Comparison of ENCODE assay signal across 27 mouse cellular contexts in genomic region chr7:92461256-92461655, GRCm38 (mm10).
DNase-seq lines count a peak whose midpoint lies in the region; ATAC-seq and TF ChIP-seq lines count a peak whose summit lies in the region.
"Had no signal": no experiment of that assay in that cellular context is flagged by ENCODE, and none has a peak within 500 bp of the region (broad histone marks: within the 10 kb centered on the region; RNA-seq: fewer than 3 reads in every experiment).

No protein-coding gene starts in this region.

- no peaks in the 10 kb centered on the region for H3K27me3 ChIP-seq in forebrain, embryonic 15.5 days
- no peaks in the 10 kb centered on the region for H3K27me3 ChIP-seq in forebrain, embryonic 13.5 days
- no peaks in the 10 kb centered on the region for H3K27me3 ChIP-seq in cerebellum, adult 2 months (ENCODE audit: control insufficient read depth, insufficient read depth, low read length)
- H3K27me3 ChIP-seq: heart, embryonic 12.5 days; hindbrain, embryonic 15.5 days; limb, embryonic 12.5 days; liver, embryonic 15.5 days; lung, embryonic 15.5 days; midbrain, embryonic 12.5 days; neural tube, embryonic 13.5 days; Patski had no signal

- WGBS in forebrain, embryonic 15.5 days: 47% methylated on average over 3 of the region's 3 CpGs
- WGBS in forebrain, embryonic 13.5 days: 69% methylated on average over 3 of the region's 3 CpGs
- 13% methylated on average over 3 of the region's 3 CpGs for WGBS in cerebellum, adult 2 months

- H3K4me2 ChIP-seq in forebrain, embryonic 15.5 days (replicated peaks): no peak overlapping the region
- H3K4me2 ChIP-seq in forebrain, embryonic 13.5 days: no peak overlapping the region
- H3K4me2 ChIP-seq: heart, embryonic 12.5 days; hindbrain, embryonic 15.5 days; limb, embryonic 12.5 days; liver, embryonic 15.5 days; lung, embryonic 15.5 days; midbrain, embryonic 12.5 days; neural tube, embryonic 13.5 days had no signal

- 0 out of 2 replicates have a peak overlapping the region, but pooled peaks have one; percentile 28 for H3K27ac ChIP-seq in forebrain, embryonic 15.5 days (replicated peaks)
- H3K27ac ChIP-seq in forebrain, embryonic 13.5 days: no peak overlapping the region
- H3K27ac ChIP-seq in cerebellum, adult 2 months (ENCODE audit: insufficient read depth, low read length): no peak overlapping the region
- H3K27ac ChIP-seq: hindbrain, embryonic 15.5 days; left cerebral cortex, adult 2 months; limb, embryonic 12.5 days; liver, embryonic 15.5 days; lung, embryonic 15.5 days; midbrain, embryonic 12.5 days; neural tube, embryonic 13.5 days had no signal

- H3K4me3 ChIP-seq in forebrain, embryonic 15.5 days: no peak overlapping the region
- H3K4me3 ChIP-seq in forebrain, embryonic 13.5 days: no peak overlapping the region
- no peak overlapping the region for H3K4me3 ChIP-seq in cerebellum, adult 2 months (replicated peaks; ENCODE audit: insufficient read depth, low read depth, low read length)
- H3K4me3 ChIP-seq: heart, embryonic 12.5 days; hindbrain, embryonic 15.5 days; left cerebral cortex, adult 2 months; limb, embryonic 12.5 days; liver, embryonic 15.5 days; lung, embryonic 15.5 days; midbrain, embryonic 12.5 days; neural tube, embryonic 13.5 days had no signal

- no peak for ATAC-seq in forebrain, embryonic 15.5 days (replicated peaks)
- no peak for ATAC-seq in forebrain, embryonic 13.5 days
- no peak for ATAC-seq in erythroblast, adult 5-6 weeks (replicated peaks; ENCODE audit: low FRiP score, poor library complexity, severe bottlenecking)
- ATAC-seq: inflammation-experienced regulatory T-cells, adult 6 months; Patski had no signal

- TF ChIP-seq POLR2A in brain, embryonic 14.5 days (IDR thresholded peaks at IDR 0.05; ENCODE audit: borderline replicate concordance, extremely low read depth, insufficient read depth, insufficient read length, poor library complexity, severe bottlenecking): no peak
- no peak for TF ChIP-seq POLR2A in cerebellum, adult 2 months (IDR thresholded peaks at IDR 0.05; ENCODE audit: borderline replicate concordance, insufficient read depth, low read length)

- no peaks in the 10 kb centered on the region; the same call in 1 of the 2 replicates for H3K4me1 ChIP-seq in forebrain, embryonic 15.5 days
- H3K4me1 ChIP-seq in forebrain, embryonic 13.5 days: no peaks in the 10 kb centered on the region
- H3K4me1 ChIP-seq in cerebellum, adult 2 months (ENCODE audit: control insufficient read depth, insufficient read depth, low read length): peaks cover 8% of the 10 kb centered on the region
- H3K4me1 ChIP-seq: hindbrain, embryonic 15.5 days; liver, embryonic 15.5 days; lung, embryonic 15.5 days; neural tube, embryonic 13.5 days had no signal

- H3K9ac ChIP-seq in forebrain, embryonic 15.5 days (replicated peaks): no peak overlapping the region
- H3K9ac ChIP-seq in forebrain, embryonic 13.5 days: no peak overlapping the region
- H3K9ac ChIP-seq: heart, embryonic 12.5 days; hindbrain, embryonic 15.5 days; limb, embryonic 12.5 days; liver, embryonic 15.5 days; lung, embryonic 15.5 days; midbrain, embryonic 12.5 days; neural tube, embryonic 13.5 days had no signal

- DNase-seq in brain, embryonic 14.5 days (ENCODE audit: low read depth): peak; percentile 55
- peak; percentile 35 to 88 for DNase-seq in cerebellum, adult 2 months
- DNase-seq in cerebellum, postnatal 14 days: peak; percentile 53 to 80
- no peak for DNase-seq in thymus, postnatal 36 days
- no peak for DNase-seq in yolk sac, embryonic 10.5 days (ENCODE audit: low spot score)
- DNase-seq: gastrocnemius, postnatal 25 days; heart, adult 18-20 months; heart, postnatal 4 days; kidney, adult 11 months; kidney, postnatal 14 days; lung, postnatal 36 days; right cerebral cortex, postnatal 25 days; spleen, adult 18-20 months; thymus, postnatal 14 days had no signal

- no peaks in the 10 kb centered on the region for H3K9me3 ChIP-seq in forebrain, embryonic 15.5 days
- H3K9me3 ChIP-seq in forebrain, embryonic 13.5 days (replicated peaks): no peaks in the 10 kb centered on the region
- H3K9me3 ChIP-seq: heart, embryonic 12.5 days; hindbrain, embryonic 15.5 days; limb, embryonic 12.5 days; liver, embryonic 15.5 days; lung, embryonic 15.5 days; midbrain, embryonic 12.5 days; neural tube, embryonic 13.5 days had no signal

- TF ChIP-seq CTCF in brain, embryonic 14.5 days (IDR thresholded peaks at IDR 0.05; ENCODE audit: borderline replicate concordance, extremely low read depth, insufficient read depth, insufficient read length): no peak
- no peak for TF ChIP-seq CTCF in cerebellum, adult 2 months (IDR thresholded peaks at IDR 0.05; ENCODE audit: borderline replicate concordance, insufficient read depth, low read depth, low read length)

- no peaks in the 10 kb centered on the region for H3K36me3 ChIP-seq in forebrain, embryonic 15.5 days
- no peaks in the 10 kb centered on the region for H3K36me3 ChIP-seq in forebrain, embryonic 13.5 days (ENCODE audit: poor library complexity, severe bottlenecking)
- H3K36me3 ChIP-seq: heart, embryonic 12.5 days; hindbrain, embryonic 15.5 days; limb, embryonic 12.5 days; liver, embryonic 15.5 days; lung, embryonic 15.5 days; midbrain, embryonic 12.5 days; neural tube, embryonic 13.5 days had no signal

Comparison
In these comparisons a context has a peak if more than half of its experiments do, and no peak if none do; other contexts are left out.
1. DNase-seq: peak in brain, embryonic 14.5 days (single experiment), cerebellum, adult 2 months (2 of 2) and cerebellum, postnatal 14 days (2 of 2); none in thymus, postnatal 36 days (0 of 2) and yolk sac, embryonic 10.5 days (single experiment).